Mouse (Mus musculus): ENCODE results near the gene Trim10. TPM values are rescaled to one million over a fixed set of nuclear protein-coding genes. Genes with fewer than 3 reads are reported as not detected.
"Not testable (repeated sequence)": the region's sequence is repeated elsewhere in the genome, so short reads cannot be mapped to it uniquely, and the experiment has no call there.

The Trim10 gene
- polyA plus RNA-seq, 1 experiment from 2014 or later = 3.4 TPM

GRCm38 (mm10) chr17:36883350-36883749, 14.0 kb downstream of the Trim10 start:
- Histone ChIP-seq H3K4me2 (no peak overlapping the region), H3K9ac (no peak overlapping the region), H3K36me3 (ENCODE audit: insufficient read depth) (no peaks in the 10 kb centered on the region), H3K27ac (ENCODE audit: low read depth) (no peak overlapping the region), H3K4me3 (ENCODE audit: low read depth, low read length) (no peak overlapping the region), H3K4me1 (ENCODE audit: insufficient read depth) (no peaks in the 10 kb centered on the region), H3K9me3 (ENCODE audit: low read depth, low read length) (no peaks in the 10 kb centered on the region), H3K27me3 (ENCODE audit: insufficient read depth, low read length) (no peaks in the 10 kb centered on the region)
- peak; percentile 32 for DNase-seq
- no peak for TF ChIP-seq CTCF (IDR thresholded peaks at IDR 0.05; ENCODE audit: low read depth)
- ATAC-seq (ENCODE audit: insufficient read depth) = no peak
- WGBS = 41% methylated on average over 2 of the region's 2 CpGs

- H3K4me2 ChIP-seq = no peak overlapping the region
- no peaks in the 10 kb centered on the region for H3K36me3 ChIP-seq (ENCODE audit: insufficient read depth)
- no peak for DNase-seq
- H3K4me3 ChIP-seq (ENCODE audit: low read depth, low read length) = no peak overlapping the region
- 86% methylated on average over 12 of the region's 12 CpGs for WGBS
- no peak overlapping the region for H3K9ac ChIP-seq
- no peak overlapping the region for H3K27ac ChIP-seq (ENCODE audit: low read depth)
- no peak for TF ChIP-seq CTCF (IDR thresholded peaks at IDR 0.05; ENCODE audit: low read depth)
- no peaks in the 10 kb centered on the region for H3K4me1 ChIP-seq (ENCODE audit: insufficient read depth)
- ATAC-seq (ENCODE audit: insufficient read depth) = no peak
- no peaks in the 10 kb centered on the region for H3K27me3 ChIP-seq (ENCODE audit: insufficient read depth, low read length)
- no peaks in the 10 kb centered on the region for H3K9me3 ChIP-seq (ENCODE audit: low read depth, low read length)
These were observed 15.9 kb downstream of the Trim10 start for GRCm38 (mm10) chr17:36885132-36885790.

DNA sequence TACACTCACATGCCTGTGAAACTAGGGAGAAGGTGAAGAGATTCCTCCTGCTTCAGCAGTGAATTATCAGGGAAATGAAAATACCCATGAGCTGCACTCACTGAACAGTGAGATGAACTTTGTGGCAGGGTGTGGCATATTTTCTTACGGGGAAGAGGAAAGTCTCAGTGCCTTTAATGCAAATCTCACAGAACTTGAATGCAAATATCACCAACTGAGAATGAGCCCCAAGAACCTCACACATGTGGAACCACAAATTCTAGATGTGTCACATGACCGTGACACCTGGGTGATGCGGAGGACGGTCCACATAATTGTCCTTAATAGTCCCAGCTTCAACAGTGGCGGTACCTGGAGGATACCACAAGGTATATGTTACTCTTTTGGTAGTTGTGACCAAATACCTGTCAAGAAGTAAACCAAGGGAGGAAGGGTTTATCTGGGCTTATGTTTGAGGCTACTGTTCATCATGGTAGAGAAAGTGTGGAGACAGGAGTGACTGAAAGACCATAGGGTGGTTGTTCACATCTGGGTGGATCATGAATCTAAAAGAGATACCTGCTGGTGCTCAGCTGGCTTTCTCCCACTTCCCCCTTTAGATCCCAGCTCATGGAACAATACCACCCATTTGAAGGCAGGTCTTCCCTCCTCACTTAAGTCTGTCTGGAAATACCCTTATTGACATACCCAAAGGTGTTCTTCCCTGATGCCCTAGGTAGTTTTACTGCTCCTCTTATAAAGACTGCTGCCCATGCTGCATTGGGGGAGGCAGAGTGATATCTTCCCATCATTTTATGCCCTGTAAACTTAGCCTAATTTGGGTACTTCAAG, 20.9 kb downstream of the Trim10 start, which contains the start of gene Trim40:
Gene Trim40, minus strand, starts transcription at position 51 of the 831 bp plus-strand sequence.
- no peak within 1 kb of the TSS for H3K4me3 ChIP-seq (ENCODE audit: low read depth, low read length)
- H3K4me2 ChIP-seq = no peak within 1 kb of the TSS
- no peak for TF ChIP-seq CTCF (IDR thresholded peaks at IDR 0.05; ENCODE audit: low read depth)
- WGBS = 80% methylated on average over 5 of the region's 5 CpGs
- no peaks in the 10 kb centered on the region for H3K9me3 ChIP-seq (ENCODE audit: low read depth, low read length)
- no peaks in the 10 kb centered on the region for H3K27me3 ChIP-seq (ENCODE audit: insufficient read depth, low read length)
- ATAC-seq (ENCODE audit: insufficient read depth) = no peak
- H3K4me1 ChIP-seq (ENCODE audit: insufficient read depth) = no peaks in the 10 kb centered on the region
- H3K9ac ChIP-seq = no peak within 1 kb of the TSS
- no peaks in the 10 kb centered on the region for H3K36me3 ChIP-seq (ENCODE audit: insufficient read depth)
- no peak for DNase-seq
- no peak within 1 kb of the TSS for H3K27ac ChIP-seq (ENCODE audit: low read depth)

- not testable (repeated sequence) for DNase-seq; H3K27ac ChIP-seq (ENCODE audit: low read depth); ATAC-seq (ENCODE audit: insufficient read depth); H3K9ac ChIP-seq; H3K9me3 ChIP-seq (ENCODE audit: low read depth, low read length); H3K27me3 ChIP-seq (ENCODE audit: insufficient read depth, low read length); H3K4me3 ChIP-seq (ENCODE audit: low read depth, low read length); H3K4me2 ChIP-seq; H3K36me3 ChIP-seq (ENCODE audit: insufficient read depth); H3K4me1 ChIP-seq (ENCODE audit: insufficient read depth)
- 80% methylated on average over 1 of the region's 1 CpGs for WGBS
These were observed 22.1 kb downstream of the Trim10 start for GRCm38 (mm10) chr17:36891496-36891895.

- Histone ChIP-seq H3K4me1 (ENCODE audit: insufficient read depth) (no peaks in the 10 kb centered on the region), H3K27me3 (ENCODE audit: insufficient read depth, low read length) (no peaks in the 10 kb centered on the region), H3K9ac (no peak overlapping the region), H3K27ac (ENCODE audit: low read depth) (no peak overlapping the region), H3K9me3 (ENCODE audit: low read depth, low read length) (no peaks in the 10 kb centered on the region), H3K36me3 (ENCODE audit: insufficient read depth) (no peaks in the 10 kb centered on the region), H3K4me2 (no peak overlapping the region), H3K4me3 (ENCODE audit: low read depth, low read length) (no peak overlapping the region)
- peak; percentile 78 for TF ChIP-seq CTCF (IDR thresholded peaks at IDR 0.05; ENCODE audit: low read depth)
- WGBS = 15% methylated on average over 2 of the region's 2 CpGs
- DNase-seq (peak; percentile 79), ATAC-seq (ENCODE audit: insufficient read depth) (no peak)
These were observed 23.0 kb downstream of the Trim10 start for GRCm38 (mm10) chr17:36892362-36892761.

- Histone ChIP-seq H3K4me2 (no peak overlapping the region), H3K27me3 (ENCODE audit: insufficient read depth, low read length) (no peaks in the 10 kb centered on the region), H3K9me3 (ENCODE audit: low read depth, low read length) (no peaks in the 10 kb centered on the region), H3K9ac (no peak overlapping the region), H3K4me3 (ENCODE audit: low read depth, low read length) (no peak overlapping the region), H3K4me1 (ENCODE audit: insufficient read depth) (no peaks in the 10 kb centered on the region), H3K36me3 (ENCODE audit: insufficient read depth) (no peaks in the 10 kb centered on the region), H3K27ac (ENCODE audit: low read depth) (no peak overlapping the region)
- DNase-seq = no peak
- WGBS = 38% methylated on average over 5 of the region's 5 CpGs
- TF ChIP-seq CTCF (IDR thresholded peaks at IDR 0.05; ENCODE audit: low read depth) = no peak
- no peak for ATAC-seq (ENCODE audit: insufficient read depth)
These were observed 24.0 kb downstream of the Trim10 start for GRCm38 (mm10) chr17:36893387-36893786.

DNA sequence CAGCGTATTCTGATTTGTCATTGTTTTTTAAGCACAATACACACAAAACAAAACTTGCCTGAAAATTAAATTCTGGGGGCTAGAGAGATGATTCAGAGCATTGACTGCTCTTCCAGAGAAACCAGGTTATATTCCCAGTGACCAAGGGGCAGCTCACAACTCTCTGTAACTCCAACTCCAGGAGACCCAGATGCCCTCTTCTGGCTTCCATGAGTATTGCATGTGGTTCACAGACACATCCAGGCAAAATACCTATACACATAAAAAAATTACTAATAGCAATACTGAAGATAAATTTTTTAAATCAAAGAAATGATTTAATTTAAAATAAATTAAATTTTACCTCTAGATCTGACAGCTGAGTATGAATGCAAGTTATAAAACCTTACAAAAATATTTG, 27.2 kb downstream of the Trim10 start:
- Histone ChIP-seq H3K9me3 (ENCODE audit: low read depth, low read length) (no peaks in the 10 kb centered on the region), H3K27me3 (ENCODE audit: insufficient read depth, low read length) (no peaks in the 10 kb centered on the region), H3K4me1 (ENCODE audit: insufficient read depth) (no peaks in the 10 kb centered on the region), H3K4me2 (no peak overlapping the region), H3K27ac (ENCODE audit: low read depth) (no peak overlapping the region), H3K4me3 (ENCODE audit: low read depth, low read length) (no peak overlapping the region), H3K36me3 (ENCODE audit: insufficient read depth) (no peaks in the 10 kb centered on the region), H3K9ac (no peak overlapping the region)
- DNase-seq (peak; percentile 72), ATAC-seq (ENCODE audit: insufficient read depth) (no peak)
- TF ChIP-seq CTCF (IDR thresholded peaks at IDR 0.05; ENCODE audit: low read depth) = peak; percentile 66
- WGBS = 78% methylated on average over 1 of the region's 1 CpGs

Measured in lung, embryonic 14.5 days (tissue).